Mouse (Mus musculus) brain, embryonic 14.5 days (tissue): Measurements from ENCODE around the gene Tacc2.

ENCODE experiments used
- CTCF ChIP-seq: fragments of 200-500 bp; IDR thresholded peaks from 2 replicates; pipeline ENCODE4 v1.5.1; 2012; ENCODE audit warnings: inconsistent platforms, mild to moderate bottlenecking, moderate library complexity, borderline replicate concordance; ENCODE audit not compliant: insufficient read depth, insufficient read length; ENCODE audit errors: extremely low read depth
- POLR2A ChIP-seq: fragments of 200-500 bp; IDR thresholded peaks from 2 replicates; pipeline ENCODE4 v1.6.1; 2012; ENCODE audit warnings: mild to moderate bottlenecking, inconsistent platforms, borderline replicate concordance; ENCODE audit not compliant: poor library complexity, insufficient read depth, insufficient read length, severe bottlenecking; ENCODE audit errors: extremely low read depth

GRCm38 (mm10) chr7:130540176-130540575 is 37.1 kb upstream of the Tacc2 start:
- TF ChIP-seq POLR2A: no peak
- TF ChIP-seq CTCF: no peak
